Mouse (Mus musculus) midbrain, embryonic 14.5 days (tissue): ENCODE measurements around the gene Nsun5. TPM values are rescaled to one million over a fixed set of nuclear protein-coding genes. Genes with fewer than 3 reads are reported as not detected.

ENCODE experiments used
- ATAC-seq: fragments of 200-750 bp; cut with Nextera tagmentation; 2 replicates; pipeline ENCODE4 v1.8.0; 2017; ENCODE audit warnings: moderate number of reproducible peaks, moderate library complexity; ENCODE audit not compliant: low FRiP score, low TSS enrichment
- DNase-seq: peaks from one replicate; pipeline ENCODE4 v3.0.0-alpha.2; 2015
- H3K27ac ChIP-seq: fragments of 300-500 bp; sonication (generic); replicated peaks from 2 replicates; pipeline ENCODE4 v1.5.1; 2014; ENCODE audit warnings: mild to moderate bottlenecking, low read depth, low read length, moderate library complexity
- H3K27me3 ChIP-seq: fragments of 300-500 bp; sonication (generic); 2 replicates; pipeline ENCODE4 v1.6.1; 2014; ENCODE audit warnings: low read length, control low read depth, mixed read lengths; ENCODE audit not compliant: control insufficient read depth, insufficient read depth
- H3K36me3 ChIP-seq: fragments of 300-500 bp; sonication (generic); 2 replicates; pipeline ENCODE4 v1.6.1; 2014; ENCODE audit warnings: low read length, control low read depth; ENCODE audit not compliant: control insufficient read depth, insufficient read depth
- H3K4me1 ChIP-seq: fragments of 300-500 bp; sonication (generic); 2 replicates; pipeline ENCODE4 v1.6.1; 2014; ENCODE audit warnings: mild to moderate bottlenecking, antibody characterized with exemption, low read length, control low read depth; ENCODE audit not compliant: control insufficient read depth, insufficient read depth
- H3K4me2 ChIP-seq: fragments of 300-500 bp; sonication (generic); 2 replicates; pipeline ENCODE4 v1.6.1; 2014; ENCODE audit warnings: mild to moderate bottlenecking, low read length, moderate library complexity
- H3K4me3 ChIP-seq: fragments of 300-500 bp; sonication (generic); replicated peaks from 2 replicates; pipeline ENCODE4 v1.5.1; 2014; ENCODE audit warnings: low read depth, low read length
- H3K9ac ChIP-seq: fragments of 300-500 bp; sonication (generic); replicated peaks from 2 replicates; pipeline ENCODE4 v1.6.1; 2014; ENCODE audit warnings: mild to moderate bottlenecking, low read length, moderate library complexity
- H3K9me3 ChIP-seq: fragments of 300-500 bp; sonication (generic); 2 replicates; pipeline ENCODE4 v1.6.1; 2016; ENCODE audit warnings: low read length, control low read depth, mixed read lengths; ENCODE audit not compliant: control insufficient read depth
- WGBS: fragments of 180-500 bp; shearing (Covaris S2); extraction: QIAGEN DNeasy Blood & Tissue Kit; methylation state at CpG from one replicate; pipeline ENCODE4 v1.1.7; 2014; 5-methylcytosine and 5-hydroxymethylcytosine counted together
- polyA plus RNA-seq: library from polyadenylated mRNA; unstranded; fragments of >200 nt; fragmentation: Nextera tagmentation; extraction: Ambion mirVana; gene quantifications from 2 replicates; pipeline ENCODE4 v1.2.1, GENCODE M21; 2014

Gene Nsun5
- polyA plus RNA-seq, 1 experiment from 2014 or later = 21.9 TPM

DNA sequence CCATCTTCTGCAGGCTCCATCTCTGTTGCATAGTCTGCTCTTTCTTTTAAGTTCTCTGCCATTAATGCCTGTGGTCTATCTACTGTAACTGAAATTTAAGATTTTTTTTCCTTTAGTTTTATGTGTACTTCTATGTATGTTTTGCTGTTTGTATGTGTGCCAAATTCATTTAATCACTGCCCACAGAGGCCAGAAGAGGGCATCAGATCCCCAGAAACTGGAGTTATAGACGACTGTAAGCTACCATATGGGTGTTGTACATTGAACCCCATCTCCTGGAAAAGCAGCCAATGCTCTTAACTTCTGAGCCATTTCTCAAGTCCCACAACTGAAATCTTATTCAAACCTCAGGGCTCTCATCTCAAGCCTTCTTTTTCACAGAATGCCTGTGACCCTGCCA lies 23.3 kb upstream of the Nsun5 start:
- no peaks in the 10 kb centered on the region for H3K4me1 ChIP-seq
- peaks cover 5% of the 10 kb centered on the region; the same call in 1 of the 2 replicates for H3K9me3 ChIP-seq
- 32% methylated on average over 1 of the region's 1 CpGs for WGBS
- no peak overlapping the region for H3K9ac ChIP-seq
- H3K36me3 ChIP-seq = no peaks in the 10 kb centered on the region
- no peaks in the 10 kb centered on the region for H3K27me3 ChIP-seq
- DNase-seq = peak; percentile 8
- H3K27ac ChIP-seq = no peak overlapping the region
- no peak for ATAC-seq
- no peak overlapping the region for H3K4me2 ChIP-seq
- H3K4me3 ChIP-seq = no peak overlapping the region

DNA sequence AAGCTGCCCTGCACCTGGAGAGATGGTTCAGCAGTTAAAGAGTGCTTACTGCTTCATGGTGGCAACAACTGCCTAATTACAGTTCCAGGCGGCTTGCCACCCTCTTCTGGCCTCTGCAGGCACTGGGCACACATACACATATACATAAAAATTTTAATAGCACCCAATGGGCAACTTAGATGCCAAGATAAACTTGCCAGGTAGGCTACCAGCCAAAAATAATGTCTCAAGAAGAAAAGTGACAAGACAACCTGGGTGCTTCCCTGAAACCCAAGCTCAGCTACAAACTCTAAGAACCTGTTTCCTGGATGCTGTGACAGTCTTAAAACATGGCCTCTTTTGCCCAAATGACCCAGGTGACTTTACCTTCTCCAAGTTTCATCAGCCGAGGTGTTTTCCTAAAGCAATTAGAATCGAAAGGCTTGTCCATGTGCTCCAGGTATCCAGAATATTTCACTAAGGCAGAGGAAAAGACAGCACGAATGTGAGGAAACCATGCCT lies 22.2 kb upstream of the Nsun5 start:
- 68% methylated on average over 4 of the region's 4 CpGs for WGBS
- no peak for ATAC-seq
- H3K4me1 ChIP-seq = no peaks in the 10 kb centered on the region
- peaks cover 5% of the 10 kb centered on the region; the same call in 1 of the 2 replicates for H3K9me3 ChIP-seq
- H3K27me3 ChIP-seq = no peaks in the 10 kb centered on the region
- no peak for DNase-seq
- no peak overlapping the region for H3K9ac ChIP-seq
- H3K27ac ChIP-seq = no peak overlapping the region
- H3K4me3 ChIP-seq = no peak overlapping the region
- no peaks in the 10 kb centered on the region for H3K36me3 ChIP-seq
- no peak overlapping the region for H3K4me2 ChIP-seq

DNA sequence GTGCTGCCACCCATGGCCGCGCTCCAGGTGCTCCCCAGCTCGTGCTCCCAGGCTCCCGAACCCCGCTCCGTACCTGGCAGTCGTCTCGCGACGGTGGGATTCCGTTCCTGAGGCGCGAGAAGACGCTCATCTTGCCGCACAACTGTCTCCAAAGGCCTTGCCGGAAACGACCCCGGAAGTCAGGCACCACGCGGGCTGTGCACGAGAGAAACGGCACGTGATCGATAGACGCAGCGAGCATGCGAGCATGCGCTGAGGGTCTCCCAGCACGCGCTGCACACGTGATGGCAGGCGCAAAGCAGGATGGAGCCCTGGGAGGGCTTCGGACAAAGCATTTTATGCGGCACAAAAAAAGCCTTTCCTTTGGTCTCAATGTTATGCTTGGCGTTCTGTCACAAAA lies 19.9 kb upstream of the Nsun5 start, which contains the start of gene Fkbp6:
TSS of gene Fkbp6 (minus strand) at position 183 of the 400 bp plus-strand sequence.
- H3K9ac ChIP-seq = no peak within 1 kb of the TSS
- no peak within 1 kb of the TSS for H3K4me3 ChIP-seq
- no peak for ATAC-seq
- H3K9me3 ChIP-seq = peaks cover 5% of the 10 kb centered on the region; the same call in 1 of the 2 replicates
- DNase-seq = no peak
- no peak within 1 kb of the TSS for H3K4me2 ChIP-seq
- no peaks in the 10 kb centered on the region for H3K4me1 ChIP-seq
- no peaks in the 10 kb centered on the region for H3K36me3 ChIP-seq
- WGBS = 91% methylated on average over 35 of the region's 35 CpGs
- H3K27me3 ChIP-seq = no peaks in the 10 kb centered on the region
- no peak within 1 kb of the TSS for H3K27ac ChIP-seq

DNA sequence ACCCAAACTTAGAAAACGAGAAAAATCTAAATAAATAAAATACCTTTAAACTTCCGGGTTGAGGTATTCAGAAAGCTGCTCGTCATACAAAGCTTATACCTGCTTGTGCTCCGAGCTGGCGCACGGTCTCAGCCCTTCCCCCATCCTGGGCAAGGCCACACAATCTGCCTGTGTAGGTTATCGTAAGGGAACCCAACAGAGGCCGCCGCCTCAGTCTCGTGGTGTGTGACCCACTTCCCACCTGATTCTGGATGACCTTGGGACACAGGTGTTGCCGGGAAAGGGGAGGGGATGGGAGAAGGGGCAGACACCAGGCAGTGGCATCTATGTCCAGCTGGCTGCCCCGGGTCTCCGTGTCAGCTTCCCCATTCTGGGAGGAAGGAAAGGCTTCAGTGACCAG lies 18.1 kb upstream of the Nsun5 start:
- H3K9ac ChIP-seq = no peak overlapping the region
- no peak for DNase-seq
- no peak for ATAC-seq
- H3K9me3 ChIP-seq = peaks cover 5% of the 10 kb centered on the region; the same call in 1 of the 2 replicates
- H3K27ac ChIP-seq = no peak overlapping the region
- no peaks in the 10 kb centered on the region for H3K36me3 ChIP-seq
- no peaks in the 10 kb centered on the region for H3K27me3 ChIP-seq
- no peak overlapping the region for H3K4me2 ChIP-seq
- 87% methylated on average over 13 of the region's 13 CpGs for WGBS
- no peak overlapping the region for H3K4me3 ChIP-seq
- no peaks in the 10 kb centered on the region for H3K4me1 ChIP-seq

DNA sequence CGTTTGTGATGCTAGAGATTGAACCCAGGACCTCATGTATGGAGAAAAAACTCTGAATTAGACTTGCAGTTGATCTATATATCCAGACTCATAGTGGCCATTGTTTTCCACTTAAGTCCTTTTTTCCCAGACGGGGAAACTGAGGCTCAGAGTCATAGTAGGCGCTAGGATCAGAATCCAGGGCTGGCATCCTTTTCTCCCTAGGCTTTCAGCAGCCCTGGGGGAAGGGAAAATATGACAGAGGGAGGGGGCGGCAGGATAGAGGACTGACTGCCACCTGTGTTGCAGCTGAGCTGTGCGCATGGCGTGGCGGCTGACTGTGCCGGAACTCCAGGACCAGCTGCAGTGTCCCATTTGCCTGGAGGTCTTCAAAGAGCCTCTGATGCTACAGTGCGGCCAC lies 16.8 kb upstream of the Nsun5 start, which contains the start of gene Trim50:
TSS of gene Trim50 (plus strand) at position 301 of the 400 bp plus-strand sequence.
- Histone ChIP-seq H3K36me3 (no peaks in the 10 kb centered on the region), H3K27me3 (no peaks in the 10 kb centered on the region), H3K4me3 (no peak within 1 kb of the TSS), H3K27ac (no peak within 1 kb of the TSS), H3K9me3 (peaks cover 8% of the 10 kb centered on the region), H3K9ac (no peak within 1 kb of the TSS), H3K4me2 (no peak within 1 kb of the TSS), H3K4me1 (no peaks in the 10 kb centered on the region)
- ATAC-seq (no peak), DNase-seq (no peak)
- 62% methylated on average over 9 of the region's 9 CpGs for WGBS

DNA sequence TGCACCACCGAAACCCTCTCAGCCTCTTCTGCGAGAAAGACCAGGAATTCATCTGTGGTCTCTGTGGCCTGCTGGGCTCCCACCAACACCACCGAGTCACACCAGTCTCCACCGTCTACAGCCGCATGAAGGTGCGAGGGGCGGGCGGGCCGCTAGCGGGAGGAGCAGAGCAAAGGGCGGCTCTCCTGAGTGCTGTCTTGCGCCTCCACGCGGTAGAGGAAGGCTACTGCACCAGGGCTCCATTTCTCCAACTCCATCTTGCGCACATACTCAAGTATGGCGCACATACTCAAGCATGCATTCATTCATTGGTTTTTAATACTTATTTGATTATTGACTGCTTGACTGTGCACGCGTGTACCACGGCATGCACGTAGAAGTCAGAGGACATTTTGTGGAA lies 16.2 kb upstream of the Nsun5 start:
- Histone ChIP-seq H3K4me1 (no peaks in the 10 kb centered on the region), H3K27ac (no peak overlapping the region), H3K4me2 (no peak overlapping the region), H3K27me3 (no peaks in the 10 kb centered on the region), H3K4me3 (no peak overlapping the region), H3K36me3 (no peaks in the 10 kb centered on the region), H3K9ac (no peak overlapping the region), H3K9me3 (peaks cover 8% of the 10 kb centered on the region)
- 18% methylated on average over 20 of the region's 20 CpGs for WGBS
- no peak for ATAC-seq
- no peak for DNase-seq

DNA sequence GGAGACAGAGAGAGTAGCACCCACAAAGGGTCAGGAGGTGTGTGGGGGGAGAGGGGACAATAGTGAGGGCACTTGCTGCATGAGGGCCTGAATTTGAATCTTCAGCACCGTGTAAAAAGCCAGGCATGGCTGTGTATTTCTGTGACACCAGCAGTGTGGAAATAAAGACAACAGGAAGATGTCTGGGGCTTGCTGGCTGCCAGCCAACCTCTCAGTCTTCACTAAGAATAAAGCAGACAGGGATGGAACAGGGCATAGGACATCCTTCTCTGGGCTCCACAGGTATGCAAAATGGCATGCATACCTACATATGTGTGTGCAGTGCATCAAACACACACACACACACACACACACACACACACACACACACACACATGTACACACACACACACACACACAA lies 13.7 kb upstream of the Nsun5 start:
- H3K4me3 ChIP-seq = no peak overlapping the region
- H3K9ac ChIP-seq = no peak overlapping the region
- no peaks in the 10 kb centered on the region for H3K27me3 ChIP-seq
- H3K36me3 ChIP-seq = no peaks in the 10 kb centered on the region
- DNase-seq = peak; percentile 35
- no peaks in the 10 kb centered on the region for H3K4me1 ChIP-seq
- WGBS = 42% methylated on average over 1 of the region's 1 CpGs
- H3K4me2 ChIP-seq = no peak overlapping the region
- H3K9me3 ChIP-seq = peaks cover 3% of the 10 kb centered on the region
- no peak for ATAC-seq
- no peak overlapping the region for H3K27ac ChIP-seq

DNA sequence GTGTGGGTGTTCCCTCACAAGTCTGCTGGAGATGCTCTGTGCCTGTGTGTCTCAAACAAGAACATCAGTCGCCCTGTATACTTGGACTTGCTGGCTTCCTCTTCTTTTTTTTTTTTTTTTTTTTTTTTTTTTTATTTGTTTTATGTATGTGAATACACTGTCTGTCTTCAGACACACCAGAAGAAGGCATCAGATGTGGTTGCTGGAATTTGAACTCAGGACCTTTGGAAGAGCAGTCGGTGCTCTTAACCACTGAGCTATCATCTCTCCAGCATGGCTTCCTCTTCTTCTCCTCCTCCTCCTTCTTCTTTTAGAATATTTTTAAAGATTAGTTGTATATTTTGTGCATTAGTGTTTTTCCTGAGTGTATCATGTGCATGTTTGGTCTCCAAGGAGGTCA lies 12.2 kb upstream of the Nsun5 start:
- Histone ChIP-seq H3K27ac (no peak overlapping the region), H3K4me3 (no peak overlapping the region), H3K36me3 (no peaks in the 10 kb centered on the region), H3K4me2 (no peak overlapping the region), H3K9ac (no peak overlapping the region), H3K4me1 (no peaks in the 10 kb centered on the region), H3K27me3 (no peaks in the 10 kb centered on the region), H3K9me3 (peaks cover 3% of the 10 kb centered on the region)
- WGBS = 90% methylated on average over 2 of the region's 2 CpGs
- peak; percentile 68; the same call in 1 of the 2 replicates for ATAC-seq
- DNase-seq = no peak

DNA sequence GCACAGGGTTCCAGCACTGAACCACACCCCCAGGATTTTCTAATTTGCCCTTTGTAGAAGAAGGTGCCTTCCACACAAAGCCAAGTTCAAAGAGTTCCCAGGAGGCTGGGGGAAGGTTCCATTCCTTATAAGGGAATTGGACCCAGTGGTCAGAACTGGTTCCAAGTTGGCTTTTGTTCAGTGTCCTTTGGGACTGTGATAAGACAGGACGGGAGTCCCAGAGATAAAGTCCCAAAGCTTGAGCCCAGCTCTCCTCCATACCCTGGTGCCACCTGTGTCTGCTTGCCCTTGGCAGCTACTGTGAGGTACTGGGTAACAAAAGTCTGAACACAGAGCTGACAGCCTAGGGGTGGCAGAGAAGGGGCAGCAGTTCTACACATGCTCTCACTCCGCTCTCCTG lies 10.0 kb upstream of the Nsun5 start:
- WGBS = 100% methylated on average over 2 of the region's 2 CpGs
- H3K4me1 ChIP-seq = no peaks in the 10 kb centered on the region
- no peak overlapping the region for H3K4me2 ChIP-seq
- no peak for DNase-seq
- H3K9me3 ChIP-seq = peaks cover 3% of the 10 kb centered on the region
- H3K27ac ChIP-seq = no peak overlapping the region
- no peaks in the 10 kb centered on the region; the same call in 1 of the 2 replicates for H3K27me3 ChIP-seq
- H3K36me3 ChIP-seq = no peaks in the 10 kb centered on the region
- ATAC-seq = no peak
- H3K9ac ChIP-seq = no peak overlapping the region
- no peak overlapping the region for H3K4me3 ChIP-seq
